Mouse (Mus musculus) CH12.LX (cell line): ENCODE data around the gene Znrd1.

Source experiments
- CTCF ChIP-seq, 2 experiments: IDR thresholded peaks in 1 of 2; conservative IDR thresholded peaks in 1 of 2; 2 replicates each; pipeline ENCODE4 v1.5.1; 2011 to 2012; ENCODE audit warnings: low read depth in 2 of 2, low read length in 2 of 2, improper control_type of control experiment in 1 of 2, inconsistent platforms in 1 of 2, mild to moderate bottlenecking in 1 of 2, moderate library complexity in 1 of 2
- EP300 ChIP-seq: IDR thresholded peaks from 2 replicates; pipeline ENCODE4 v1.6.1; 2011; ENCODE audit warnings: low read length, improper control_type of control experiment
- GABPA ChIP-seq: IDR thresholded peaks from 2 replicates; pipeline ENCODE4 v1.6.1; 2012; ENCODE audit warnings: low read depth, low read length, improper control_type of control experiment, inconsistent platforms; ENCODE audit not compliant: insufficient replicate concordance
- MAZ ChIP-seq: IDR thresholded peaks from 2 replicates; pipeline ENCODE4 v1.6.1; 2012; ENCODE audit warnings: low read depth, mild to moderate bottlenecking, inconsistent platforms, low read length, improper control_type of control experiment, moderate library complexity
- NRF1 ChIP-seq: IDR thresholded peaks from 2 replicates; pipeline ENCODE4 v1.6.1; 2014; ENCODE audit warnings: low read depth, mild to moderate bottlenecking, inconsistent platforms, low read length, improper control_type of control experiment, moderate library complexity
- POLR2A ChIP-seq: IDR thresholded peaks from 2 replicates; pipeline ENCODE4 v1.6.1; 2011; ENCODE audit warnings: low read depth, mild to moderate bottlenecking, improper control_type of control experiment, low read length
- UBTF ChIP-seq: IDR thresholded peaks from 2 replicates; pipeline ENCODE4 v1.6.1; 2012; ENCODE audit warnings: low read depth, mild to moderate bottlenecking, inconsistent platforms, low read length, improper control_type of control experiment, moderate library complexity
- ZKSCAN1 ChIP-seq: IDR thresholded peaks from 2 replicates; pipeline ENCODE4 v1.6.1; 2012; ENCODE audit warnings: low read depth, inconsistent platforms, low read length, improper control_type of control experiment, borderline replicate concordance
- ZMIZ1 ChIP-seq: IDR thresholded peaks from 2 replicates; pipeline ENCODE4 v1.6.1; 2012; ENCODE audit warnings: low read depth, mild to moderate bottlenecking, inconsistent platforms, low read length, improper control_type of control experiment
- ZNF384 ChIP-seq: IDR thresholded peaks from 2 replicates; pipeline ENCODE4 v1.6.1; 2012; ENCODE audit warnings: low read depth, low read length, improper control_type of control experiment, inconsistent platforms

DNA sequence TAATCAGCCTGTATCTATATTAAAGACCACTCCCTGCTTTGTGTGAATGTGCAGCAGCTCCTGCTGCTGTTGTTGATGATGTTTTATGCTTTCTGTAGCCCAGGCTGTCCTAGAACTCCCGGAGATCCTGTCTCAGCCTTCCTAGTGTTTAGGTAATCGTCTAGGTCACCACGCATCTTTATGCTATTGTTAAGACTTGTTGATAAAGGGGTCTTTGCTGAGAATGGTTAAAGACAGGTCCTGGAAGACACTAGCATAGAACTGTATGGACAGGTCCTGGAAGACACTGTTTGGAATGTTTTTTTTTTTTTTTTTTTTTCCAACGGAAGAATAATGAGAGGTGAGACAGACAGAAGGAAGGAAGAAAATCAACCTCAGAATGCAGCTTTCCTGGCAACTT, 45.0 kb upstream of the Znrd1 start:
- no peak for TF ChIP-seq POLR2A
- no peak for TF ChIP-seq CTCF (conservative IDR thresholded peaks at IDR 0.05 in 1 of 2, IDR thresholded peaks at IDR 0.05 in 1 of 2; ENCODE audit: low read depth in 2 of 2, low read length in 2 of 2)
- no peak for TF ChIP-seq GABPA
- no peak for TF ChIP-seq MAZ
- TF ChIP-seq ZNF384, result no peak
- no peak for TF ChIP-seq UBTF
- TF ChIP-seq ZMIZ1, result no peak
- no peak for TF ChIP-seq ZKSCAN1
- no peak for TF ChIP-seq EP300
- TF ChIP-seq NRF1, result no peak
